Mouse (Mus musculus) cerebellum, postnatal 36 days (tissue): Measurements from ENCODE around the gene Olfr463.

Experiments used
- DNase-seq, 2 experiments: peaks; one replicate each; pipeline ENCODE4 v3.0.0; 2021 to 2022; ENCODE audit warnings: mixed read lengths in 2 of 2

Gene Olfr463

DNA sequence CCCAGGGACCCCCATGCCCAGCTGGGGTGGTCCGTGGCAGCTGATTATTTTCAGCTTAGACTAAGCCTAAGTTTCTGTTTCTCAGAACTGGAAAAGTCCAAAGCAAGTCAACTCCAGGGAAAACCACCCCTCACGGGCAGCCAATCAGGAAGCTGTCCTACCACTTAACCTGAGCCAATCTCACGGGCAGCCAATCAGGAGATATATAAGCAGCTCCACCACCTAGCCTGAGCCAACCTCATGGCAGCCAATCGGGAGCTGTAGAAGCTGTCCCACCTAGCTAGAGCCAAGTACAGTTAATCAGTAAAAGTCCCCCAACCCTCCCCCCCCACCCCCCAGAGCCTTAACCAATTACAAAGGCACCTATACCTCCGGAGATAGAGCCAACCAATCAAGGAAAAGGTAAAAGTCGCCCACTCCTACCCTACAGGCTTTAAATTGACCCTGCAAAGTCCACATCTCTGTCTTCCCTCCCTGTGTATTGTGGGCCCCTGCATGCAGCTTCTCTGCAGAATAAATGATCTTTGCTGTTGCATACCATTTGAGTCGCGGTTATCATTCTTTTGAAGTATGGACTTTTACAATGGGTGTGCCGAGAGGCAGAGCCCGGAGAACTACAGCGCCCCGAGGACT, 50.1 kb downstream of the Olfr463 start:
- no peak for DNase-seq
